Comparison of ENCODE assay signal across 1 mouse cellular context in the genomic region with DNA sequence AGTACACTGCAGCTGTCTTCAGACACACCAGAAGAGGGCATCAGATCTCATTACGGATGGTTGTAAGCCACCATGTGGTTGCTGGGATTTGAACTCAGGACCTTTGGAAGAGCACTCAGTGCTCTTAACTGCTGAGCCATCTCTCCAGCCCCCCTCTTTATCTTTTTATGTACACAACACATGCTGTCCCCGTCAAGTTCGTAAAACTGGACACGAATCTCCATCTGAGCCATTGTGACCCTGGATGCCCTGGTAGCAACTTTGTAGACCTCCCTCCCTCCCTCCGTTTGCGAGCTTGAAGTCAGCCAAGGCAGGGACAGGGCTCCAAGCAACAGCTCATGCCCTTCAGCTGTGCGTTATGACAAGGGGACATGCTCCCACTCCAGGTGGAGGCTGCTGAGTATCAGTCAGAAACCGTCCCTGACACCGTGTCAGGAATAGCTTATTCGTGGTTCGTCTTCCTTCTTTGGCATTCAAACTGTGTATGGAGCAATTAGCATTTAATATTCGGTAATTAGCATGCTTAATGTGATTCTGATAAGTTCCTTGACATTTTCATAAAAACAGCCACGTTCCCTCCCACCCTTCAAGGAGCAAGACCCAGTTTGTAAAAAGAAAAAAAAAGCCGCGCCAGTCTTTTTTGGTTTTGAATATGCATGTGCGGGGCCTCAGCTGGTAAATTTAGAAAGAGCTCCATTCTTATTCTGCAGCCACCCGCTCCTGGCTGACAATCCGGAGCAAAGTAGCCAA.
TF ChIP-seq lines count a peak whose summit lies in the region.

No protein-coding gene starts in this region.

TF ChIP-seq in ES-E14, 5 proteins besides CTCF, POLR2A, EP300 and RAD21:
- no peak for TF ChIP-seq HCFC1 (IDR thresholded peaks at IDR 0.05; ENCODE audit: borderline replicate concordance, insufficient read depth, low read length)
- no peak for TF ChIP-seq CHD2 (IDR thresholded peaks at IDR 0.05; ENCODE audit: low read depth, low read length)
- TF ChIP-seq ZC3H11A (IDR thresholded peaks at IDR 0.05; ENCODE audit: borderline replicate concordance, low read depth, low read length) = no peak
- TF ChIP-seq ZNF384 (IDR thresholded peaks at IDR 0.05; ENCODE audit: low read depth, low read length) = no peak; the same call in 1 of the 2 replicates
- no peak for TF ChIP-seq MAFK (IDR thresholded peaks at IDR 0.05; ENCODE audit: insufficient read depth, low read depth, low read length)
